Mouse (Mus musculus): ENCODE measurements around the gene Sp100.
"Not testable (repeated sequence)": the region's sequence is repeated elsewhere in the genome, so short reads cannot be mapped to it uniquely, and the experiment has no call there.

The Sp100 gene

DNA sequence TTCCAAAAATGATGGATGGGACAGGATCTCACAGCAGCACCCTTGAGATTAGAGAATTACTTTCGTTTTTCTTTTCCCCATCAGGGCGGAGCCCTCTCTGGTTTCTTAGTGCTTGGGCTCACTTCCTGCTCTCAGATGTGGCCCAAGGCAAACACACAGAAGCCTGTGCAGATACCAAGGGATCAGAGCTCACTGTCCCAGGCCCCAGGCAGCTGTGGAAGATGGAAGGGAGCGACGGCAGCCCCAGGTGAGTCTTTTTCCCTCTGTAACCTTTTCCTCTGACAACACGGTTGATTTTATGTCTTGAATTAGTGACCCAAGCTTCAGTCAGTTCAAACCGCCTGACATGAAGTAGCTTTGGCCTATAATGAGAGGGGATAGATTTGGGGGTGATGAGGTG lies at the start of gene Sp100:
TSS of gene Sp100 (plus strand) at position 108 of the 400 bp plus-strand sequence.
- not testable (repeated sequence) for DNase-seq (ENCODE audit: low spot score in 2 of 2)

- DNase-seq (ENCODE audit: low spot score in 2 of 2) = not testable (repeated sequence)
These were observed 49.7 kb upstream of the Sp100 start, which contains the start of gene Sp140 for GRCm38 (mm10) chr1:85600078-85600477. TSS of gene Sp140 (plus strand) at chr1:85600378.

DNA sequence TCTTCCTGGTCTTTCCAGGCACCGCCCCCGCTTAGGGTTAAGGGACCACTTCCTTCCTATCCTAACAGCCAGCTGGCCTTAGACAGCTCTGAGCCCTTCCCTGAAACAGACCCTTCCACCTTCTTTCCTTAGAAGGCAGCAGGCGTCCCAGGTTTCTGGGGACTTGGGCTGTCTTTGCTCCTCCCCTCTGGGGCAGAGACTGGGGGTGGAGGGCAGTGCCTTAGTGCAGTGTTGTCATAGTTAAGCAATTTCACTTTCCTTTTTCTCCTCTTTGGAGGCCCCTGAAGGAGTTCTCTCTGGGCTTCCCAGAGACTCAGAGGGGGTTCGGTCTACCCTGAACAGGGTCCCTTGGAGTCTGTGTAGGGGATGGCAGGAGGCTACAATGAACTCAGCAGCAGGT lies 49.0 kb upstream of the Sp100 start:
- DNase-seq (ENCODE audit: low spot score in 2 of 2) = not testable (repeated sequence)

- not testable (repeated sequence) for DNase-seq (ENCODE audit: low spot score in 2 of 2)
These were observed 45.4 kb upstream of the Sp100 start for GRCm38 (mm10) chr1:85604341-85604740.

- DNase-seq (ENCODE audit: low spot score in 2 of 2) = not testable (repeated sequence)
These were observed 41.4 kb upstream of the Sp100 start for GRCm38 (mm10) chr1:85608361-85608760.

- DNase-seq (ENCODE audit: low spot score in 2 of 2) = not testable (repeated sequence)
These were observed 39.2 kb upstream of the Sp100 start for GRCm38 (mm10) chr1:85610581-85610980.

DNA sequence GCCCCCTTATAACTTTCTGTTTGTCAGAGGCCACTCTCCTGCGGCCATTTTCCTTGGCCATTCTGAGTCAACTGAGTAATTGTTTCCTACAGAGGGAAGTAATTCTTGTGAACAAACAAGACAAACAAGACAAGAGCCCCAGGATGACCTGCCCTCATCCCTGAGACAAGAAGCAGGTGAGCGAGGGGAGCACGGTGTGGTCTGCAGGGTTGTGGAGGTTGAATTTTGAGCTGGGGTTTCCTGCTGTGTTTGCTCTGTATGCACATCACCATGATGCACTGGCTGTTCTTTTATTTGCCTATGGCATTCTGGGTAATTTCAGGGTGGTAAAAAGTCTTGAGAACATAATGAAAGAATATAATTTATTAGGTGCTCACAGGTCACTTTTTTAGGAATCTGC lies 34.7 kb upstream of the Sp100 start:
- not testable (repeated sequence) for DNase-seq (ENCODE audit: low spot score in 2 of 2)

DNA sequence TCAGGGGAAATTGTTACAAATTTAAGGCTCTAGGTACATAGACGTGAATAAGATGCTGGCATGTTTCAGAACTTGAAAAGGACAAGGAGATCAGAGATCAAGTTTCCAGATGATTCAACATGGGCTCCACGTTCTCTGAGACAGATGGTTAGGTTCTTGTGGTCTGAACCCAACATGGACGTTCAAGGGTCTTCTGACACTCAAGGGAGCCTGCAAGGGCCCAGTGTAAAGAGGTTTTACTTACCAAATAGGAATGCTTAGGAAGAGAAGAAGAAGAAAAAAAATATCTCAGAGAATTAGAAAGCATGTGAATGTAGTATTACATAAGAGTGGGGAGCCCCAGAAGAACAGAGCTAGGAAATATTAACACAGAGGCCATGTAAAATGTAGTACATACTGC lies 34.0 kb upstream of the Sp100 start:
- DNase-seq (ENCODE audit: low spot score in 2 of 2) = not testable (repeated sequence)

DNA sequence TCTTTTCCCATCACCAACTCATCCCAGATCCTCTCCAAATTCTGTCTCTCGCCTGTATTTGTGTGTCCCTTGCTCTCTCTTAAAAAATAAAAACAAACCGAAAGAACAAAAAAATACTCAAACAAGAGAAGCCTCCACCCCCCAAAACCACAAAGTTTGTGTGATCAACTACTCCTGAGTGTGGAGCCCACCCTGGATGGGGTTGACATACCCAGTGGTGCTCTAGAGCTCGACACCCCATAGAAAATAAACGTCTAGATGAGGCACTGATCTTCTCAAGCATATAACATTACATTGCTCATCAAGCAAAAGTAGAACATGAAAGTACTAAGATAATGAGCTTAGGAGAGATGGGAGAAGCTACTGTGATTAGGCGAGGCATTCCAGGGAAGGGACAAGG lies 32.6 kb upstream of the Sp100 start:
- DNase-seq (ENCODE audit: low spot score in 2 of 2) = not testable (repeated sequence)

DNA sequence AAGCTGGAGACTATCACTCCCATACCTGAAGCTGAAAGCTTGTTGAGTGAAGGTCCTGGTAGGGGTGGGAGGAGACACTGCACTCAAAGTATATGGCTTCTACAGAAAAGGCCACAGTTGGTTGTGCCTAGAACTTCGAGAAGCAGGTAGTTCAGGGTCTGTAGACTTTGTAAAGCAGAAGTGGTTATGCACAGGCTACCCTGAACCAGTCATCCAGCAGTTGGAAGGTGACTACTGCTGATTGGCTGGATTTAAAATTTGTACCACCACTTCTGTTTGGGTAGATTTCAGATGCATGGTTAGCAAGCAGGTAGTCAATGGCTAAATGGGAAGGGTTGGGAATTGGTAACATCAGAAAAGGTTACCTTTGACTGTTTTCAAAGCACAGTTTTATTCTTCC lies 31.1 kb upstream of the Sp100 start:
- not testable (repeated sequence) for DNase-seq (ENCODE audit: low spot score in 2 of 2)

GRCm38 (mm10) chr1:85636936-85637335 lies 12.9 kb upstream of the Sp100 start:
- DNase-seq (ENCODE audit: low spot score in 2 of 2) = not testable (repeated sequence)

GRCm38 (mm10) chr1:85638144-85638543 lies 11.6 kb upstream of the Sp100 start:
- DNase-seq (ENCODE audit: low spot score in 2 of 2) = peak in 1 of 2 experiments; percentile 16

DNA sequence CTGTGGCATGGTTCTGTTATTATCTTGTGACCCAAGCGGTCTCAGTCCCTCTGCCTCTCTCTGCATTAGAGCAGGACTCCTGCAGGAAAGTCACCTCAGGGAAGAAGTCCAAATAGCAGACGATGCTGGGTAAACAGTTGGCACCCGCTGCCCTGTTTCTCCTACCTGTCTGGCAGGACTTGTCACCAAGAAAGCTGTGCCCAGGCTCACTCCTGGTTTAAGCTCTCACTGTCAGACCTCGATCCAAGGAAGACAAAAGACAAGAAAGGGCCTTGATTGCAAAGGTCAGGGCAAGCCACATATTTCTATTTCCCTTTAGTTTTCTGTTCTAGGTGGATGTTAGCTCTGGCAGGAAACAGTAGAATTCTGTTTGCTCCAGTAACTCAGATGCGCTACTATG lies 736 bp downstream of the Sp100 start:
- DNase-seq (ENCODE audit: low spot score in 2 of 2) = not testable (repeated sequence)

DNA sequence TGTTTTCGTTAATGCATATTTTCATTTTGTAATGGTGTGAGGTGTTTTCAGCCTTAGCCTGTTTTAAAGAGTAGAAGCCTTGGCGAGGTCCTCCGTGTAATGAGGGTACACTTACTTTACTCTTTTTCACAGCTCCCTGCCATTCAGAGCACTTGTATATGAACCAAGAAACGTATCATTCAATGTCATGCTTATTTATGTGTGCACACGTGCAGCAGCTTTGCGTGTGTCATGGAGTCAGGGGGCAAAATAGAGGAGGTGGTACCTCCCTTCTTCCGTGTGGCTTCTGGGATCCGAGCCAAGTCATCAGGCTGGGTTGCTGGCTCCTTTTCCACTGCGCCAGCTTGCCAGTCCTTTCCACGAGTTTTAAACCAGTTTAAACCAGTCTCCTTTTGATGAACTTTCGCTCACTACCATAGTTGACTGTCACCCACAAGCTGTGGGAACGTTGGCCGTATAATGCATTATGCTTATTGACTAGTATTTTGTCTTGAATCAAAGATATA lies 2.0 kb downstream of the Sp100 start:
- DNase-seq (ENCODE audit: low spot score in 2 of 2) = peak; percentile 46 to 78

GRCm38 (mm10) chr1:85657211-85657610 lies 7.4 kb downstream of the Sp100 start:
- not testable (repeated sequence) for DNase-seq (ENCODE audit: low spot score in 2 of 2)

DNA sequence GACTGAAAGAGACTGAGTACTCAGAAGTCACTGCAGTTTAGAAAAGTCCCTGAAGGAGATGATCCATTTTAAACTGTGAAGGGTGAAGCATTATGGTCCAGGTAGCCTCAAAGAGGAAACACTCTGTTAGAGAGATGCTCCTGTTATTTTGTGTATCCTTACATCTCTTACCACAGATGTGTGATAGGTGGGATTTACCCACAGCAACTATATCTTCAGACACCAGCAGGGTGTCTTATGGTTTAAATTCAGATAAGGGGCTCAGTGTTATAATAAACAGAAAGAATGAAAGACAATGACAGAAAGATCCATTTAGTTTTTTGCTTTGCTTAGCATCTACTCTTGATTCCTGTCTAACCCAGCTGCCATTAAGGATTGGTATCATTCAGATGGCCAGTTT lies 14.5 kb downstream of the Sp100 start:
- DNase-seq (ENCODE audit: low spot score in 2 of 2) = no peak

DNA sequence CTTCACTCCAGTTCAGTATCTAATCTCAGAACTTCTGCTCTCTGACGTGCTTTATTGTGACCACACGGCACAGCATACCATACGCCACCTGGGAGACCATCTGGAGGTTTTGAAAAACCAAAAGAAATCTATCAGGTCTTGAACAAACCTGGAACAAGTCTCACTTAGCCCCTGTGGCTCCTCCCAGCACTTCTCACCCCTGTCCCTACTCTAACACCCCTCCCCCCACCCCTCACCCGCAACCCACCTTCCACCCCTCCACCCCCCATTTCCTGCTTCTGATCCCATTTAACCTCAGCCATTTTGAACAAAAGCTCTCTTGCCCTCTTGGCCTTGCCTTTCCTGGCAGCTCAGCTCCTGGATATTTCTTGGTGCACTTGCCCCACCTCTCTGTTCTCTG lies 30.4 kb downstream of the Sp100 start:
- DNase-seq (ENCODE audit: low spot score in 2 of 2) = no peak

DNA sequence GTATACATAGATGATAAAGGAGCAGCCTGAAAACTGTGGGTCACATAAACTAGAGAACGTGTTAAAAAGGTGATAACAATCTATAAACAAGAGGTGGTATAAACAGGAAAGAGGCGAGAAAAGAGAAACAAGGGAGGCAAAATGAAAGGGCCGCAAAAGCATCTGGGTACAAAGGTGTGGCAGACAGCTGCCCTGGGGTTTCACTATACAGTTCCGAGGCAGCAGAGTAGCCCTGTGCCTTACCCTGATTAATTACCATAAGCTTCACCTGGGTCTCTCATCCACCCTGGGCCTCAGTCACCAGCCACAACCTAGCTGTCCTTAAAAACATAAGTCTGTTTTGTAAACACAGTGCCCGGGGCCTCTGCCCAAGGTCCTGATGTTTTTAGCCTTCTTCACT lies 36.9 kb downstream of the Sp100 start:
- no peak for DNase-seq (ENCODE audit: low spot score in 2 of 2)

DNA sequence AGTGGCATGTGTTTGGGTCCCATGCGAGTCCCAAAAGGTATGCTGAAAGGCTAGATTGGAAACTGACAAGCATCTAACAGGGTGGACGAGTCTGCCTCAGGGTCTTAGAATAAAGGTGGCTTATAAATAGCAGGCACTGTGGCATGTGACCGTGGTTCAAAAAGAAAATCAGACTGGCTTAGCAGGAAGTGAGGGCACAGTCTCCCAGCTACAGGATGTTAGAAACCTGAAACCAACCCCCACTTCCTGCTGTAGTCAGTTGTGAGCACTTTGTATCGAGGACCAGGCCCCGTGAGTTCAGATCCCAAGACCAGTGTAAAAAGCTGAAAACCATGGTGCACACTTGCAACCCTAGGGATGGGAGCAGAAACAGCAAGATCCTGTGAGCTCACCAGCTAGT lies 37.6 kb downstream of the Sp100 start:
- no peak for DNase-seq (ENCODE audit: low spot score in 2 of 2)

DNA sequence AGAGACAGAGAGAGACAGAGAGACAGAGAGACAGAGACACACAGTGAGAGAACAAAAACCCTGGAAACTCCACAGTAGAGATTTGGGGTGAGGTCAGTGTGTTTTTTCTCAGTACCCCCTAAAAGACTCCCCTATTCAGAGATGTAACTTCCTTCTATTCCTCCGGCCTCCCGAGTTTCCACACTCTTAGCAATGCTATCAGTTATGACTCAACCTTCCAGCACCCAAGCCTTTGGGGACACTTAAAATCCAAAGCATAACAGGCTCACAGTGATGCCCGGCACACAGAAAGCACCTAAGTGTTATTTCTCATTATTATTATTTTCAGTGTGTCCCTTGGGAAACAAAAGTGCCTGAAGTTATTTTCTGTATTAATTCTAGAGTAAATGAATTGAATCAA lies 40.8 kb downstream of the Sp100 start:
- DNase-seq (ENCODE audit: low spot score in 2 of 2) = no peak

- DNase-seq (ENCODE audit: low spot score in 2 of 2) = no peak
These were observed 42.5 kb downstream of the Sp100 start for GRCm38 (mm10) chr1:85692281-85692680.

DNA sequence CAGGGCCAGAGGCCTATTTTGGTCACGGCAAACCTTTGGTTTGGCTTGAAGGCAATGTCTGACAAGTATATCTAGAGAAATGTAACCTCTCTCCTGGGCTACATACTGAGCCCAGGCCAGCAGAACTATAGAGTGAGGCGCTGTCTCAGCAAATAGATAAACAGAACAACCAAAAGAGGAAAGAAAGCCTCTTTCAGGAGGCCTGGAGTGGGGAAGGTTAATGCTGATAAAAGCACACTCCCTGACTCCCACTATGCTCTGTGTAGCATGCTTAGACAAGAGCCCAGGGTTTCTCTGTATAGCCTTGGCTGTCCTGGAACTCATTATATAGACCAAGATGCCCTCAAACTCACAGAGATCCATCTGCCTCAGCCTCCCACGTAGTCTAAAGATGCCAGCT lies 43.5 kb downstream of the Sp100 start:
- no peak for DNase-seq (ENCODE audit: low spot score in 2 of 2)

DNA sequence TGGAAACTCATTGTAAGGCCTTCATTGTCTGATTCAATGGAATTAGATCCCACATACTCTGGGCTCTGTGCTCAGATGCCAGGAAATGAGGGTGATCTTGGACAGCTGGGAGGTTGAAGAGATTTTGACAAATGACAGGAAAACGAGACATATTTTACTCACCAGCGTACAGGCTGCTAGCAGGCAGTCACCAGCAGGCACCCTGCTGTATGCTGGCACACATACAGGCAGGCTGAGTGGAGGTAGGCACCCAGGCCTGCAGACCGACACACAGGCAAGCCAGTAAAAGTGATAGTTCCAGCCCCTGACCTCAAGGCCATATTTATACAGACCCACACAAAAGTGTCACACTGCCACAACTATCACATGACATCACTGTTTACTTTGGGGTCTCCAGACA lies 45.9 kb downstream of the Sp100 start:
- DNase-seq (ENCODE audit: low spot score in 2 of 2) = no peak

Data from cerebellum, postnatal 4 days (tissue).